Mouse (Mus musculus) midbrain, embryonic 11.5 days (tissue): Measurements from ENCODE around the gene Ip6k2. TPM values are rescaled to one million over a fixed set of nuclear protein-coding genes. Genes with fewer than 3 reads are reported as not detected.

Source experiments
- ATAC-seq: fragments of 200-750 bp; cut with Nextera tagmentation; 2 replicates; pipeline ENCODE4 v1.8.0; 2017; ENCODE audit warnings: moderate TSS enrichment, moderate library complexity; ENCODE audit not compliant: low FRiP score
- DNase-seq: peaks from one replicate; pipeline ENCODE4 v3.0.0; 2015; ENCODE audit warnings: low spot score; ENCODE audit errors: missing footprints
- H3K27ac ChIP-seq: fragments of 300-500 bp; sonication (generic); 2 replicates; pipeline ENCODE4 v1.5.1; 2014; ENCODE audit warnings: low read depth, low read length
- H3K27me3 ChIP-seq: fragments of 300-500 bp; sonication (generic); 2 replicates; pipeline ENCODE4 v1.6.1; 2014; ENCODE audit warnings: mild to moderate bottlenecking, low read length, moderate library complexity, mixed read lengths; ENCODE audit not compliant: control insufficient read depth, insufficient read depth
- H3K36me3 ChIP-seq: fragments of 300-500 bp; sonication (generic); 2 replicates; pipeline ENCODE4 v1.6.1; 2014; ENCODE audit warnings: mild to moderate bottlenecking, low read length, moderate library complexity, mixed read lengths; ENCODE audit not compliant: control insufficient read depth, insufficient read depth
- H3K4me1 ChIP-seq: fragments of 300-500 bp; sonication (generic); 2 replicates; pipeline ENCODE4 v1.6.1; 2014; ENCODE audit warnings: low read length; ENCODE audit not compliant: control insufficient read depth, insufficient read depth
- H3K4me2 ChIP-seq: fragments of 300-500 bp; sonication (generic); 2 replicates; pipeline ENCODE4 v1.6.1; 2014; ENCODE audit warnings: mild to moderate bottlenecking, moderate library complexity
- H3K4me3 ChIP-seq: fragments of 300-500 bp; sonication (generic); 2 replicates; pipeline ENCODE4 v1.5.1; 2014; ENCODE audit warnings: low read depth, low read length
- H3K9ac ChIP-seq: fragments of 300-500 bp; sonication (generic); 2 replicates; pipeline ENCODE4 v1.6.1; 2014; ENCODE audit warnings: low read length
- H3K9me3 ChIP-seq: fragments of 300-500 bp; sonication (generic); 2 replicates; pipeline ENCODE4 v1.6.1; 2016; ENCODE audit warnings: low read length; ENCODE audit not compliant: control insufficient read depth
- WGBS: fragments of 180-500 bp; shearing (Covaris S2); extraction: QIAGEN DNeasy Blood & Tissue Kit; methylation state at CpG from one replicate; pipeline ENCODE4 v1.1.7; 2014; 5-methylcytosine and 5-hydroxymethylcytosine counted together
- polyA plus RNA-seq: library from polyadenylated mRNA; unstranded; fragments of >200 nt; fragmentation: Nextera tagmentation; extraction: Ambion mirVana; gene quantifications from 2 replicates; pipeline ENCODE4 v1.2.1, GENCODE M21; 2014

The Ip6k2 gene
- polyA plus RNA-seq, result 104 and 109 TPM in 2 replicates

DNA sequence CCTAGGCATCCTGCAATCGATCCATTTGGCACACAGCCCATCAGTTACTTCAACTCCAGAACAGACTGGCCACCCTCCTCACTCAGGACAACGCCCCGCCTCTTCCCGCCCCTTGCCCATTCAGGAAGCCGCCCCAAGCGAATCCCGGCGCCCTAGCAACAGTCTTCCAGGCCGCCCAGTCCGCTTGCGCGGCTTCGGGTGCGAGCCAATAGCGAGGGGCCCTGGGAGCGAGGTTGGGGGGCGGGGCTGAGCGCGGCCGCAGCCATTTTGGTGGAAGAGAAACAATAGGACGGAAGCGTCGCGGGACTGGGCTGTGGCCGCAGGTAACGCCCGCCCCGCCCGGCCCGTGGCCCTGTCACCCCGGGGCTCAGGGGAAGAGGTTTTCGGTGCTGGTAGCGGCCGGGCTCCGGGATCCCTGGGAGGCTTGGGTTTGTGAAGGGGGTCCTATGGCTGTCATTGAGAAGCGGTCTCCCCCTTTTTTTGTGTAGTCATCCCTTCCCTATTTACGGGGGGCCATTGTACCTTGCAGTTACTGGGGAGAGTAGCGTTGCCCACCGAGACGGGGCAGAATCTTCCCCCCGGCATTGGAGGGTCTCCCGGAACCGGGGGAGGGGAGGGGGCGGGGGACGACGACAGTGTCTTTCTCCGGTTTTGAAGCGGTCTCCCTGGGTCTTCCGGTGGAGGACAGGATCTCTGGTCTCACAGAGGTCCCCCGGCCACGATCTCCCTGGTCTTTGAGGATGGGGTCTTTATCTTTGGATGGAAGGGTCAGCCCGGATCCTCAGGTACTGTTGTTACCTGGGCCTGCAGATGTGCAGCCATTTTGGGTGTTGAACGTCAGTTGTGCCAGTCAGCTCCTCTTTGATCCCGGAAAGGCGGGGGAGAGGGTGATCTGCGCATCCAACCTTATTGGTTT lies at the start of gene Ip6k2:
Ip6k2 (plus strand) TSS at position 249 of the 916 bp plus-strand sequence.
- Histone ChIP-seq H3K27me3 (no peaks in the 10 kb centered on the region), H3K4me1 (peaks cover 40% of the 10 kb centered on the region), H3K9ac (peak within 1 kb of the TSS; percentile 98), H3K9me3 (no peaks in the 10 kb centered on the region), H3K4me2 (peak within 1 kb of the TSS; percentile 55), H3K27ac (peak within 1 kb of the TSS; percentile 92), H3K4me3 (peak within 1 kb of the TSS; percentile 93), H3K36me3 (no peaks in the 10 kb centered on the region)
- under 1% methylated on average over 55 of the region's 56 CpGs for WGBS
- DNase-seq (peak; percentile 99), ATAC-seq (peak; percentile 98)

DNA sequence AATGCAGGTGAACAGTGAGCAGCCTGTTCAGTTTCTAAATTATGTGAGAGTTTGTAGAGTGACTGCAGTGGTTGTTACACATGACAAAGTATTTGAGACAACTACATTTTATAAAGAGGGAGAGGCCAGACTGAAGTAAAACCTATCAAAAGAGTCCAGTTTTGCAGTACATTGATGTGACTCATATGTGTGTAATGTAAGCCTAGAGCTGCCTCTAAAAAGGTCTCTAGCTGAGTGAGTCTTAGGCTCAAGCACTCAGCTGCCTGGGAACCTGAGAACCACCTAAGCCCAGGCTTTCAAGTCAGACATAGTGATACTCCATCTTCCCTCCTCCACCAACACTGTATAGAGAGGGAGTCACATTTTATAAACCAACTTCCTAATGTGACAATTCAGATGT lies 49.0 kb upstream of the Ip6k2 start:
- H3K4me2 ChIP-seq, result no peak overlapping the region
- no peak overlapping the region for H3K4me3 ChIP-seq
- no peak for ATAC-seq
- no peaks in the 10 kb centered on the region for H3K27me3 ChIP-seq
- peak; percentile 45 for DNase-seq
- H3K9ac ChIP-seq, result no peak overlapping the region
- H3K27ac ChIP-seq, result no peak overlapping the region
- H3K4me1 ChIP-seq, result no peaks in the 10 kb centered on the region
- H3K9me3 ChIP-seq, result no peaks in the 10 kb centered on the region
- H3K36me3 ChIP-seq, result no peaks in the 10 kb centered on the region

- Histone ChIP-seq H3K4me3 (no peak overlapping the region), H3K27me3 (no peaks in the 10 kb centered on the region), H3K27ac (no peak overlapping the region), H3K9ac (no peak overlapping the region), H3K4me1 (no peaks in the 10 kb centered on the region), H3K36me3 (peaks cover 8% of the 10 kb centered on the region), H3K4me2 (no peak overlapping the region), H3K9me3 (no peaks in the 10 kb centered on the region)
- ATAC-seq (no peak), DNase-seq (no peak)
- 64% methylated on average over 3 of the region's 3 CpGs for WGBS
Measured at GRCm38 (mm10) chr9:108739239-108739638, 44.4 kb upstream of the Ip6k2 start.

GRCm38 (mm10) chr9:108740062-108740461 lies 43.5 kb upstream of the Ip6k2 start:
- ATAC-seq, result no peak

DNA sequence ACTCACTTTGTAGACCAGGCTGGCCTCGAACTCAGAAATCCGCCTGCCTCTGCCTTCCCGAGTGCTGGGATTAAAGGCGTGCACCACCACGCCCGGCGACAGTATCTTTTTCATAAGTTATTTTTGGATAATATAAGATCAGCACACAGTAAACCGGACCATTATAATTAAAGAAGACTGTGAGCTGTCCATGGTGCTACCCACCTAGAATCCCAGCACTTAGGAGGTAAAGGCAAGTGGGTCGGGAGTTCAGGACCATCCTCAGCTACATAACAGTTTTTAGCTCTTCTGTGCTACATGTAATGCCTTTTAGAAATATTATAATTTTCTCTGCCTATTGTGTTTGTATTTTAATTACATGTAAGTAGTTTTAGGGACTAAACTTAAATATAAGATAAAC lies 41.5 kb upstream of the Ip6k2 start:
- Histone ChIP-seq H3K4me2 (no peak overlapping the region), H3K4me1 (no peaks in the 10 kb centered on the region), H3K27me3 (no peaks in the 10 kb centered on the region), H3K36me3 (peaks cover 11% of the 10 kb centered on the region), H3K9ac (no peak overlapping the region), H3K9me3 (no peaks in the 10 kb centered on the region), H3K4me3 (no peak overlapping the region), H3K27ac (no peak overlapping the region)
- 87% methylated on average over 9 of the region's 9 CpGs for WGBS
- ATAC-seq (no peak), DNase-seq (no peak)

More at GRCm38 (mm10) chr9:108740062-108740461, 43.5 kb upstream of the Ip6k2 start:
- WGBS, result 88% methylated on average over 1 of the region's 1 CpGs
- DNase-seq, result no peak
- Histone ChIP-seq H3K4me2 (no peak overlapping the region), H3K27me3 (no peaks in the 10 kb centered on the region), H3K9ac (no peak overlapping the region), H3K4me1 (no peaks in the 10 kb centered on the region), H3K4me3 (no peak overlapping the region), H3K36me3 (peaks cover 10% of the 10 kb centered on the region), H3K9me3 (no peaks in the 10 kb centered on the region), H3K27ac (no peak overlapping the region)

DNA sequence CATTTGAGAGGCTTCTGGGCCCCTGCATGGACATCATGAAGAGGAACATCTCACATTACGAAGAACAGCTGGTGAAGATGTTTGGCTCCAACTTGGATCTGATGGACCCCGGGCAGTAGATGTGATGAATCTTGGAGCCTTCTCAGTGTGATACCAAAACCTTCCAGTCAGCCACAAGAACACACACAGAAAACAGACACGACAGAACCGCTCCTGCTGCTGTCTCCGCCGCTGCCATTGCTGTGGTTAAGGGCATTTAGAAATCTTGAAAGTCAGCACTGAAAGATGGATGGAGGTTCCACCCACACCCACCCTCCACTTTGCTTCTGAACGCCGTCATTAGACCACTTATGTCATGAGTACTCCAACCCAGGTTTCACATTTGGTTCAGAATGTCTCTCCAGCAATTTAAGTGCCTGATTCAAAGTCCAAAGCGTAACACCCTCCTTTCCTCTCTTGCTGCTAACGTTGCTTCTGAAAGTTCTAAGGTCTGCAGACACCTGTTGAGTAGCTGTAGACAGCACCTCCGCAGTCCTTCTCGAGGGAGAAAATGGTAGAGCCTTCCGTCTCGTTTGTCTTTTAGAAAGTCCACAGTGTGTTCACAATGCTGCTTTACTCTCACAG lies 36.6 kb upstream of the Ip6k2 start:
- DNase-seq (peak; percentile 57), ATAC-seq (no peak)
- H3K27me3 ChIP-seq, result no peaks in the 10 kb centered on the region
- no peak overlapping the region for H3K4me3 ChIP-seq
- no peaks in the 10 kb centered on the region for H3K9me3 ChIP-seq
- no peaks in the 10 kb centered on the region for H3K4me1 ChIP-seq
- 91% methylated on average over 14 of the region's 14 CpGs for WGBS
- H3K9ac ChIP-seq, result no peak overlapping the region
- no peak overlapping the region for H3K27ac ChIP-seq
- H3K4me2 ChIP-seq, result no peak overlapping the region
- H3K36me3 ChIP-seq, result peaks cover 10% of the 10 kb centered on the region

GRCm38 (mm10) chr9:108747694-108748093 lies 35.9 kb upstream of the Ip6k2 start:
- H3K4me1 ChIP-seq, result no peaks in the 10 kb centered on the region
- WGBS, result 86% methylated on average over 3 of the region's 3 CpGs
- no peak overlapping the region for H3K4me3 ChIP-seq
- H3K27me3 ChIP-seq, result no peaks in the 10 kb centered on the region
- no peak for ATAC-seq
- no peak overlapping the region for H3K27ac ChIP-seq
- no peaks in the 10 kb centered on the region for H3K9me3 ChIP-seq
- H3K36me3 ChIP-seq, result peaks cover 10% of the 10 kb centered on the region
- peak; percentile 31 for DNase-seq
- no peak overlapping the region for H3K9ac ChIP-seq
- no peak overlapping the region for H3K4me2 ChIP-seq

- 0 out of 2 replicates have a peak overlapping the region, but pooled peaks have one; percentile 6 for H3K9ac ChIP-seq
Measured at GRCm38 (mm10) chr9:108748600-108749183, 34.9 kb upstream of the Ip6k2 start.

GRCm38 (mm10) chr9:108750616-108751015 lies 33.0 kb upstream of the Ip6k2 start:
- WGBS, result 82% methylated on average over 11 of the region's 11 CpGs
- no peak for ATAC-seq
- H3K4me2 ChIP-seq, result no peak overlapping the region
- H3K36me3 ChIP-seq, result 0 out of 2 replicates have a peak, but pooled peaks cover 3% of the 10 kb centered on the region
- no peak overlapping the region for H3K9ac ChIP-seq
- DNase-seq, result no peak
- H3K27me3 ChIP-seq, result no peaks in the 10 kb centered on the region
- H3K4me1 ChIP-seq, result no peaks in the 10 kb centered on the region
- H3K4me3 ChIP-seq, result no peak overlapping the region
- H3K9me3 ChIP-seq, result no peaks in the 10 kb centered on the region
- no peak overlapping the region for H3K27ac ChIP-seq

More at GRCm38 (mm10) chr9:108748600-108749183, 34.9 kb upstream of the Ip6k2 start:
- WGBS, result 79% methylated on average over 11 of the region's 11 CpGs
- H3K36me3 ChIP-seq, result peaks cover 9% of the 10 kb centered on the region
- no peak overlapping the region for H3K4me2 ChIP-seq
- no peaks in the 10 kb centered on the region for H3K9me3 ChIP-seq
- no peak overlapping the region for H3K4me3 ChIP-seq
- H3K4me1 ChIP-seq, result no peaks in the 10 kb centered on the region
- H3K27me3 ChIP-seq, result no peaks in the 10 kb centered on the region
- peak overlapping the region; percentile 27; the same call in 1 of the 2 replicates for H3K27ac ChIP-seq
- DNase-seq, result peak; percentile 82
- ATAC-seq, result no peak
